Mouse (Mus musculus) G1E (cell line): ENCODE data around the gene Gm26620.

Source experiments
- CTCF ChIP-seq: IDR thresholded peaks from 2 replicates; pipeline ENCODE4 v1.5.1; 2012; ENCODE audit warnings: low read depth, low read length, inconsistent platforms, mixed read lengths
- TAL1 ChIP-seq: conservative IDR thresholded peaks from 2 replicates; pipeline ENCODE4 v1.6.1; 2012; ENCODE audit warnings: low read depth, low read length, inconsistent platforms, mixed read lengths

DNA sequence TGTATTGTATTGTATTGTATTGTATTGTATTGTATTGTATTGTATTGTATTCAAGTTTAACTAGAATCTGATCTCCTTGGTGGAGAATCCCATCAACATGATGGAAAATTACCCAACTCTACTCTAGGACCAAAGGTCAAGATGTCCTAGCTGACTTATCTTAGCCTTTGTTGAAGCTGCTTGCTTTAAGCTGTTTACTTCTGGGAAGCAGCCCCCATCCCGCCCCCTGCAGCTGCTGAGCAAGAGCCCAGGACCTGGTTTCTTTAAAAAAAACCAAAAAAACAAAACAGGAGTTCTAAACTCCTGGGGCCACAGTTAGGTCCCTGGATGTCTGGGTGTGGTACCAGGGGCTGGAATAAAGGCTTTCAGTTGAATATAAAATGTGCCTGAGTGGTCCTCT lies 7.4 kb downstream of the Gm26620 start:
- TF ChIP-seq CTCF = no peak
- TF ChIP-seq TAL1 = no peak
